Mouse (Mus musculus) myocyte (in vitro differentiated cells): ENCODE data around the gene Nol9.

Source experiments
- MYOG ChIP-seq, 3 experiments: IDR thresholded peaks; one replicate each; pipeline ENCODE4 v1.6.1; 2011; ENCODE audit warnings: control low read depth in 2 of 3, low read depth in 2 of 3, mild to moderate bottlenecking in 2 of 3; ENCODE audit not compliant: insufficient read length in 2 of 3, control insufficient read depth in 1 of 3, insufficient read depth in 1 of 3
- POLR2A ChIP-seq: IDR thresholded peaks from one replicate; pipeline ENCODE4 v1.6.1; 2011; ENCODE audit warnings: low read depth, mild to moderate bottlenecking, control low read depth, moderate library complexity; ENCODE audit not compliant: insufficient read length
- REST ChIP-seq: IDR thresholded peaks from one replicate; pipeline ENCODE4 v1.6.1; 2011; ENCODE audit warnings: mild to moderate bottlenecking, control low read depth, moderate library complexity; ENCODE audit not compliant: insufficient read depth, insufficient read length
- SRF ChIP-seq: IDR thresholded peaks from one replicate; pipeline ENCODE4 v1.6.1; 2011; ENCODE audit warnings: low read depth; ENCODE audit not compliant: control insufficient read depth, insufficient read length
- USF1 ChIP-seq: IDR thresholded peaks from one replicate; pipeline ENCODE4 v1.6.1; 2011; ENCODE audit warnings: low read depth, mild to moderate bottlenecking, control low read depth, moderate library complexity

DNA sequence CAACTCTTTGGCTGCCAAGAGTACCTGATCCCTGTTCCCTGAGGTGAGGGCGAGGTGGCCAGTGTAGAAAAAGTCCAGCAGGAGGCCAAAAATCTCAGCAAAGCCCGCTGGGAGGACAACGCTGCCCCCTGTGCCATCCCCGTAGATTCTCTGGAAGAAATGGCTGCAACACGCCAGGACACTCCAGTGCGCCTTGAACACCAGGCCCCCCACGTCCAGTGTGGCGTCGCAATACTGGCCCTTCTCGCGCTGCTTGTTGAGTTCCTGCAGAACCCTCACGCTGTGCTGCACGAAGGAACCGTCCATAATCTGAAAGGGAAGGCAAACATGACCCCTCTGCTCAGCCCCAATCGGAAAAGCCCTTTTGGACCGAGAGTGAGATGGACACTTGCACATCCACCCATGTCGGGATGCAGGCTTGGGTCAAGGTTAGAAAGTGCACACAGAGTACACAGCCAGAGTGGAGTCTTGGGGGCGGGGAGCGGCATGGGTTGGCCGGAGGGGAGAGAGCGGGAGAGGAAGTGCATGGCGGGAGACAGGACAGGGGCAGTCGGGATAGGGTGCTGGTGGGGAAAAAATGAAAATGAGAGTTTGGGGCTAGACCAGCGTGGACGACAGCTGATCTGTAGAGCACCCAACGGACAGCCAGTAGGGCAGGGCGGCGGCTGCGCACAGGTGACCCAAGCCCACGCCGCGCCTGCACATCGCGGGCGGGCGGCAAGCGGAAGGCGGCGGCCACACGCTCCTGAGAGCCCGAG, 12.2 kb upstream of the Nol9 start:
- TF ChIP-seq USF1: no peak
- no peak for TF ChIP-seq POLR2A
- TF ChIP-seq MYOG (IDR thresholded peaks at IDR 0.05; ENCODE audit: control insufficient read depth in 1 of 3, insufficient read depth in 1 of 3, insufficient read length in 2 of 3, low read depth in 2 of 3): peak in 1 of 3 experiments; percentile 30
- no peak for TF ChIP-seq REST
- no peak for TF ChIP-seq SRF
